Mouse (Mus musculus) kidney, adult 2 months (tissue): Measurements from ENCODE around the gene Rfx5.

Experiments
- CTCF ChIP-seq: fragments of 200-500 bp; conservative IDR thresholded peaks from 2 replicates; pipeline ENCODE4 v1.5.1; 2011; ENCODE audit warnings: low read depth, mild to moderate bottlenecking, control low read depth, low read length, moderate library complexity, mixed read lengths; ENCODE audit not compliant: insufficient read depth, insufficient read length
- POLR2A ChIP-seq: fragments of 200-500 bp; IDR thresholded peaks from one replicate; pipeline ENCODE4 v1.6.1; 2011; ENCODE audit warnings: low read depth, low read length, control low read depth

- TF ChIP-seq POLR2A, result no peak
- TF ChIP-seq CTCF, result no peak
Observed at GRCm38 (mm10) chr3:94915903-94916741, 37.8 kb upstream of the Rfx5 start.
